Mouse (Mus musculus) E14TG2a.4 (cell line): ENCODE results near the gene Gm9573.

Source experiments
- H3K27me3 ChIP-seq: 2 replicates; pipeline ENCODE4 v1.6.1; 2014; ENCODE audit warnings: low read length, control low read depth; ENCODE audit not compliant: insufficient read depth
- H3K36me3 ChIP-seq: 2 replicates; pipeline ENCODE4 v1.6.1; 2014; ENCODE audit warnings: low read length, control low read depth; ENCODE audit not compliant: insufficient read depth
- H3K4me1 ChIP-seq: replicated peaks from 2 replicates; pipeline ENCODE4 v1.6.1; 2014; ENCODE audit warnings: low read depth, low read length, control low read depth
- H3K4me3 ChIP-seq: replicated peaks from 2 replicates; pipeline ENCODE4 v1.5.1; 2014; ENCODE audit warnings: mild to moderate bottlenecking, low read length
- H3K9me3 ChIP-seq: 2 replicates; pipeline ENCODE4 v1.6.1; 2014; ENCODE audit warnings: low read length, control low read depth
- CTCF ChIP-seq: conservative IDR thresholded peaks from 2 replicates; pipeline ENCODE4 v1.5.1; 2014; ENCODE audit warnings: low read length
- NANOG ChIP-seq: IDR thresholded peaks from 2 replicates; pipeline ENCODE4 v1.6.1; 2014; ENCODE audit warnings: borderline replicate concordance, low read length, mixed read lengths
- POU5F1 ChIP-seq: IDR thresholded peaks from 2 replicates; pipeline ENCODE4 v1.6.1; 2014; ENCODE audit warnings: low read length, borderline replicate concordance

Gene Gm9573

GRCm38 (mm10) chr17:35633992-35634391 lies 7.6 kb upstream of the Gm9573 start:
- no peak for TF ChIP-seq NANOG
- no peak for TF ChIP-seq CTCF
- no peak for TF ChIP-seq POU5F1
- peaks cover 4% of the 10 kb centered on the region; the same call in 1 of the 2 replicates for H3K9me3 ChIP-seq
- no peaks in the 10 kb centered on the region for H3K27me3 ChIP-seq

GRCm38 (mm10) chr17:35617127-35617526 lies 9.3 kb downstream of the Gm9573 start:
- Histone ChIP-seq H3K4me1 (no peaks in the 10 kb centered on the region), H3K36me3 (no peaks in the 10 kb centered on the region), H3K4me3 (no peak overlapping the region), H3K27me3 (no peaks in the 10 kb centered on the region), H3K9me3 (peaks cover 51% of the 10 kb centered on the region)
- no peak for TF ChIP-seq CTCF
- TF ChIP-seq POU5F1 = no peak
- TF ChIP-seq NANOG = no peak

More at GRCm38 (mm10) chr17:35633992-35634391, 7.6 kb upstream of the Gm9573 start:
- Histone ChIP-seq H3K36me3 (no peaks in the 10 kb centered on the region), H3K4me1 (peaks cover 28% of the 10 kb centered on the region), H3K4me3 (no peak overlapping the region)

DNA sequence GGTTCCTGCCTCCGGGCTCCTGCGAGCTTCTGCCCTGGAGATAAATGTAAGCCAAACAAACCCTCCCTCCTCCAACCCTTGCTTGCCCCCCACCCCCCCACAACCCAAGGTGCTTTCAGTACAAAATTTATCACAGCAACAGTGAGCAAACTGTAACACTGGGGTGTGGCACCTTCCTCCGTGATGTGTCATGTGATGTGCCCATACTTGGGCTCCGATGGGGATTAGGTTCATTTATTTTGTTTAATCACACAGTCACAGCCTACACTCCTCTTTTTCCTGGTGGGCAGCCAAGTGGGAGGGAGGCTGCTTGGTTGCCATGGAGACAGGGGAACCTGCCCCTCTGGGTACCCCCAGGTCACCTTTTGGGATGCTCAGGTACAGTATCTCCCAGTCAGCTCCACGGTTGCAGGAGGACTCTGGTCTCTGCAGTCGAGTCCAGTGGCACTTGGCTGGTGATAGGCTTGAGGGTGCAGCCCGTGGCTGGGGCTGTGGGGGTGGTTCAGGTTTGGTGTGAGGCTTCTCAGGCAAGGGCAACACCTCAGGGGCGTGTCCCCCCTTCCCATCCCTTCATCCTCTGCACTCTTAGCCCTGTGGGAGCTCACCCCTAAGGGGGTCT lies 24.6 kb downstream of the Gm9573 start:
- TF ChIP-seq POU5F1 (no peak), NANOG (no peak)
- no peaks in the 10 kb centered on the region for H3K27me3 ChIP-seq

GRCm38 (mm10) chr17:35601249-35601648 lies 25.2 kb downstream of the Gm9573 start, which contains the start of gene Sfta2:
TSS of gene Sfta2 (plus strand) at chr17:35601549.
- no peaks in the 10 kb centered on the region for H3K4me1 ChIP-seq
- no peaks in the 10 kb centered on the region for H3K27me3 ChIP-seq
- peaks cover 88% of the 10 kb centered on the region for H3K9me3 ChIP-seq
- TF ChIP-seq NANOG (no peak), POU5F1 (no peak), CTCF (no peak)
- no peak within 1 kb of the TSS for H3K4me3 ChIP-seq
- H3K36me3 ChIP-seq = no peaks in the 10 kb centered on the region

More for the DNA sequence above, 24.6 kb downstream of the Gm9573 start:
- Histone ChIP-seq H3K4me3 (no peak overlapping the region), H3K9me3 (peaks cover 88% of the 10 kb centered on the region), H3K36me3 (no peaks in the 10 kb centered on the region), H3K4me1 (no peaks in the 10 kb centered on the region)

DNA sequence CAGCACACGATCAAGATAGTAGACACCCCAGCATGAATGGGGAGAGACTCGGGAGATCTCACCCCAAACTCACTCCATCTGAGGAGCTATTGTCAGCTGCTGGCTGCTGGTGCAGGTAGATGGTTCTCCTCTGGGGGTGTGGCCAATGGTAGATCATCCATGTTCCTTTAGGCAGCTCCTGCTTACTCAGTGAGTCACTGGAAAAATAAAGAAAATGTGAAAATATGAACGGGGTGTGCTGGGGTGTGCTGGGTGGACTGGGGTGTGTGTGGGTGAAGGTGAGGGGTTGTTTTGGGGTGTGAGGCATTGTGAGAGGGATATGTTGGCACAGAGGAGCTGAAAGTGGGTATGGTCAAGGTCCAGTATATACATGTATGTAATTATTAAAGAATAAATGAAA lies 29.0 kb downstream of the Gm9573 start:
- no peaks in the 10 kb centered on the region for H3K36me3 ChIP-seq
- TF ChIP-seq CTCF (no peak), POU5F1 (no peak), NANOG (no peak)
- H3K9me3 ChIP-seq = peaks cover 56% of the 10 kb centered on the region
- H3K4me1 ChIP-seq = peaks cover 28% of the 10 kb centered on the region
- no peak overlapping the region for H3K4me3 ChIP-seq
- H3K27me3 ChIP-seq = no peaks in the 10 kb centered on the region

DNA sequence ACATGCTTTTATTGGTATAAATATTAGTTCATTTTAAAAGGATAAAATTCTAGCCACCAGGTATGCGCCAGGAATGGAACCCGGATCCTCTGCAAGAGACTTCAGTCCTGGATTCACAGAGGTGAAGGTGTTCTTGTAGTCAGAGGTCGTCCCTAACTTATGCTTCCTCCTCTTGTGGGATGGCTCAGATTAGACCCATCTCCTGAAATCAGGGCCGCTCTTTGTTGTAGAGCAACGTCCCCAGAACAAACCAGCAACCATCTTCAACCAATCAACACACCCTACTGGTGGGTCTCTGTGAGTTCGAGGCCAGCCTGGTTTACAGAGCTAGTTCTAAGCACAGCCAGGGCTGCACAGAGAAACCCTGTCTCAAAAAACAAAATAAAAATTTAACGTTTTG lies 32.0 kb downstream of the Gm9573 start:
- TF ChIP-seq NANOG = no peak
- Histone ChIP-seq H3K27me3 (no peaks in the 10 kb centered on the region), H3K9me3 (peaks cover 27% of the 10 kb centered on the region), H3K4me1 (peaks cover 53% of the 10 kb centered on the region), H3K4me3 (no peak overlapping the region), H3K36me3 (no peaks in the 10 kb centered on the region)

DNA sequence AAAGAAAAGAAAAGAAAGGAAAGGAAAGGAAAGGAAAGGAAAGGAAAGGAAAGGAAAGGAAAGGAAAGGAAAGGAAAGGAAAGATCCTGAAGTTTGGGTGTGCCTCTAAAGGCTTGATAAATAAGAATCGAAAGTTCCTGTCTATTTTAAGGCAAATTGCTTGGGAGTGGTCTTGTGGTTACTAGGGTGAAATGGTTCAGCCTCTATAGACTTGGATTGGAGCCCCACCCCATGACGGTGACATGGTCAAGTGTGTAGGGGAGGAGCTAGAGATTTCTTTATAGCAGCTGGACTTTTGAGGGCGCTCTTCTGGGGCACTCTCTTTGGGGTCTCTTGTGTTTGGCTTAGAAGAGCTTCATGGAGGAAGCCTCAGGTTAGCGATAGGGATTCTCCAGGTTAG lies 32.7 kb downstream of the Gm9573 start:
- H3K4me3 ChIP-seq = no peak overlapping the region
- TF ChIP-seq POU5F1 = no peak
- no peak for TF ChIP-seq NANOG
- TF ChIP-seq CTCF = no peak
- no peaks in the 10 kb centered on the region for H3K27me3 ChIP-seq
- no peaks in the 10 kb centered on the region for H3K36me3 ChIP-seq
- peaks cover 21% of the 10 kb centered on the region for H3K9me3 ChIP-seq
- peaks cover 53% of the 10 kb centered on the region for H3K4me1 ChIP-seq

DNA sequence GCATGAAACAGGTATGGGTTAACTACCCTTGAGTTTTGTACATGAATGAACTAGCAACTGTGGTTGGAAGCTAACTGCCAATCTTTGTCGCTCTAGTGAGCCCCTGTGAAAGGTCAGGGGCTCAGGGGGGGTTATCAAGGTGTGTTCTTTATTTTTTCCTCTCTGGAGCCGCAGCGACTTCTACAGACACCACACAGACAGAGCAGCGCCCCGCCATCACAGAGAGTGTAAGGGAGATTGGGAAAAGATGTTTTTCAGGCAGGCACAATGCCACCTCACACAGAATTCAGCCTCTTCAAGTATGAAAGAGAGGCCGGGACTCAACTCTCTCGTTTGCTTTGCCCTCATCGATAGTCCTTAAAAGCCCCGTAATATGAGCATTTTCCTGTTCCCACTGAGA lies 34.3 kb downstream of the Gm9573 start:
- H3K4me3 ChIP-seq = peak overlapping the region; percentile 29; the same call in 1 of the 2 replicates
- TF ChIP-seq POU5F1 = no peak
- no peak for TF ChIP-seq NANOG
- TF ChIP-seq CTCF = peak; percentile 31
- no peaks in the 10 kb centered on the region for H3K27me3 ChIP-seq
- H3K9me3 ChIP-seq = peaks cover 12% of the 10 kb centered on the region
- no peaks in the 10 kb centered on the region for H3K36me3 ChIP-seq
- H3K4me1 ChIP-seq = peaks cover 58% of the 10 kb centered on the region

DNA sequence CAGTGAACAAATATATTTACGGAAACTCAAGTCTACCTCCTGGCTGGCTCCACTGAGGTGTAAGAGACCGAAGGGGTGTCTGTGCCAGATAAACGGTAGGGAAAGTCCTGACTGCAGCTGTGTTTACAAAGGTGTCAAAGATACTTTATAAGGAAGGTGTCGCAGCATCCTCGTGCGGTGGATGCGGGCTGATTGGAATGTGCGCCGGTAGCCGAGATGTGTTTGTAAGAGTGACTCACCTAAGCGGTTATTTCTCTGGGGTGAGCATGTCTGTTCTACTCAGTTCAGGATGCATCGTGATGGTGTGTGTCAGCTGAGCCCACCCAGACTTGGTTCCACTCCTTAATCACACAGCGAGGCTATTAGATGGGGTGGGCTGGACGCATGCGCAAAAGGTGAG lies 34.7 kb downstream of the Gm9573 start:
- TF ChIP-seq NANOG (no peak), POU5F1 (no peak), CTCF (no peak)
- Histone ChIP-seq H3K4me1 (peaks cover 58% of the 10 kb centered on the region), H3K36me3 (no peaks in the 10 kb centered on the region), H3K4me3 (peak overlapping the region; percentile 29; the same call in 1 of the 2 replicates), H3K9me3 (peaks cover 11% of the 10 kb centered on the region), H3K27me3 (no peaks in the 10 kb centered on the region)

- no peak overlapping the region for H3K4me3 ChIP-seq
- H3K36me3 ChIP-seq = no peaks in the 10 kb centered on the region
- no peaks in the 10 kb centered on the region for H3K27me3 ChIP-seq
- H3K9me3 ChIP-seq = peaks cover 7% of the 10 kb centered on the region
- H3K4me1 ChIP-seq = peaks cover 61% of the 10 kb centered on the region
- no peak for TF ChIP-seq NANOG
- TF ChIP-seq CTCF = no peak
- TF ChIP-seq POU5F1 = no peak
Measured at GRCm38 (mm10) chr17:35591219-35591578, 35.2 kb downstream of the Gm9573 start.
